Mouse (Mus musculus) limb, embryonic 11.5 days (tissue): Measurements from ENCODE around the gene Gm21970. TPM values are rescaled to one million over a fixed set of nuclear protein-coding genes. Genes with fewer than 3 reads are reported as not detected.

ENCODE experiments used
- ATAC-seq: fragments of 200-750 bp; cut with Nextera tagmentation; 2 replicates; pipeline ENCODE4 v1.8.0; 2017; ENCODE audit warnings: low read depth; ENCODE audit not compliant: insufficient number of reproducible peaks, low FRiP score, low TSS enrichment
- DNase-seq: peaks from one replicate; pipeline ENCODE4 v3.0.0-alpha.2; 2015; ENCODE audit warnings: low spot score
- H3K27ac ChIP-seq: fragments of 300-500 bp; sonication (generic); replicated peaks from 2 replicates; pipeline ENCODE4 v1.5.1; 2014; ENCODE audit warnings: low read depth, mild to moderate bottlenecking, low read length
- H3K27me3 ChIP-seq: fragments of 300-500 bp; sonication (generic); 2 replicates; pipeline ENCODE4 v1.6.1; 2014; ENCODE audit warnings: mild to moderate bottlenecking, low read length, mixed read lengths; ENCODE audit not compliant: control insufficient read depth, insufficient read depth
- H3K36me3 ChIP-seq: fragments of 300-500 bp; sonication (generic); 2 replicates; pipeline ENCODE4 v1.6.1; 2014; ENCODE audit warnings: mild to moderate bottlenecking, low read length, moderate library complexity, mixed read lengths; ENCODE audit not compliant: control insufficient read depth, insufficient read depth
- H3K4me1 ChIP-seq: fragments of 300-500 bp; sonication (generic); 2 replicates; pipeline ENCODE4 v1.6.1; 2014; ENCODE audit warnings: low read length, mixed read lengths; ENCODE audit not compliant: control insufficient read depth, insufficient read depth
- H3K4me2 ChIP-seq: fragments of 300-500 bp; sonication (generic); 2 replicates; pipeline ENCODE4 v1.6.1; 2014; ENCODE audit warnings: low read depth, mild to moderate bottlenecking, moderate library complexity; ENCODE audit not compliant: severe bottlenecking
- H3K4me3 ChIP-seq: fragments of 300-500 bp; sonication (generic); 2 replicates; pipeline ENCODE4 v1.5.1; 2014; ENCODE audit warnings: low read depth, low read length
- H3K9ac ChIP-seq: fragments of 300-500 bp; sonication (generic); 2 replicates; pipeline ENCODE4 v1.6.1; 2014; ENCODE audit warnings: mild to moderate bottlenecking, low read length
- H3K9me3 ChIP-seq: fragments of 300-500 bp; sonication (generic); 2 replicates; pipeline ENCODE4 v1.6.1; 2016; ENCODE audit warnings: low read length; ENCODE audit not compliant: control insufficient read depth
- WGBS: fragments of 180-500 bp; shearing (Covaris S2); extraction: QIAGEN DNeasy Blood & Tissue Kit; methylation state at CpG from one replicate; pipeline ENCODE4 v1.1.7; 2014; 5-methylcytosine and 5-hydroxymethylcytosine counted together
- polyA plus RNA-seq: library from polyadenylated mRNA; unstranded; fragments of >200 nt; fragmentation: Nextera tagmentation; extraction: Ambion mirVana; gene quantifications from 2 replicates; pipeline ENCODE4 v1.2.1, GENCODE M21; 2014

The Gm21970 gene
- not detected in 2 replicates for polyA plus RNA-seq

GRCm38 (mm10) chr16:91391421-91391820 is at the start of gene Gm21970:
TSS of gene Gm21970 (plus strand) at chr16:91391721.
- no peak within 1 kb of the TSS for H3K9ac ChIP-seq
- peaks cover 24% of the 10 kb centered on the region; the same call in 1 of the 2 replicates for H3K36me3 ChIP-seq
- no peaks in the 10 kb centered on the region for H3K4me1 ChIP-seq
- H3K4me3 ChIP-seq: no peak within 1 kb of the TSS
- no peak within 1 kb of the TSS for H3K4me2 ChIP-seq
- H3K9me3 ChIP-seq: no peaks in the 10 kb centered on the region
- 85% methylated on average over 5 of the region's 5 CpGs for WGBS
- H3K27me3 ChIP-seq: no peaks in the 10 kb centered on the region
- no peak within 1 kb of the TSS for H3K27ac ChIP-seq
- DNase-seq (no peak), ATAC-seq (no peak)

- Histone ChIP-seq H3K9ac (no peak overlapping the region), H3K4me2 (no peak overlapping the region), H3K36me3 (no peaks in the 10 kb centered on the region), H3K9me3 (no peaks in the 10 kb centered on the region), H3K27ac (no peak overlapping the region), H3K27me3 (no peaks in the 10 kb centered on the region), H3K4me1 (0 out of 2 replicates have a peak, but pooled peaks cover 3% of the 10 kb centered on the region), H3K4me3 (no peak overlapping the region)
- WGBS: 76% methylated on average over 9 of the region's 9 CpGs
- DNase-seq (no peak), ATAC-seq (no peak)
Observed at GRCm38 (mm10) chr16:91346491-91346890, 45.0 kb upstream of the Gm21970 start.

- H3K4me1 ChIP-seq: 0 out of 2 replicates have a peak, but pooled peaks cover 3% of the 10 kb centered on the region
- ATAC-seq (no peak), DNase-seq (no peak)
- WGBS: 73% methylated on average over 20 of the region's 20 CpGs
- H3K36me3 ChIP-seq: no peaks in the 10 kb centered on the region
- H3K4me2 ChIP-seq: no peak overlapping the region
- H3K9me3 ChIP-seq: no peaks in the 10 kb centered on the region
- no peak overlapping the region for H3K4me3 ChIP-seq
- no peak overlapping the region for H3K27ac ChIP-seq
- H3K27me3 ChIP-seq: no peaks in the 10 kb centered on the region
- H3K9ac ChIP-seq: no peak overlapping the region
Observed at GRCm38 (mm10) chr16:91347491-91348263, 43.8 kb upstream of the Gm21970 start.

GRCm38 (mm10) chr16:91348264-91348565 is 43.3 kb upstream of the Gm21970 start:
- WGBS: 84% methylated on average over 14 of the region's 14 CpGs
- Histone ChIP-seq H3K4me1 (0 out of 2 replicates have a peak, but pooled peaks cover 3% of the 10 kb centered on the region), H3K4me2 (no peak overlapping the region), H3K27me3 (no peaks in the 10 kb centered on the region), H3K4me3 (no peak overlapping the region), H3K9ac (no peak overlapping the region), H3K9me3 (no peaks in the 10 kb centered on the region), H3K27ac (no peak overlapping the region), H3K36me3 (no peaks in the 10 kb centered on the region)
- no peak for ATAC-seq
- DNase-seq: no peak

- H3K4me1 ChIP-seq: 0 out of 2 replicates have a peak, but pooled peaks cover 3% of the 10 kb centered on the region
- ATAC-seq: no peak
- H3K27ac ChIP-seq: no peak overlapping the region
- no peaks in the 10 kb centered on the region for H3K27me3 ChIP-seq
- no peak overlapping the region for H3K9ac ChIP-seq
- no peak for DNase-seq
- WGBS: 75% methylated on average over 28 of the region's 28 CpGs
- H3K9me3 ChIP-seq: no peaks in the 10 kb centered on the region
- no peaks in the 10 kb centered on the region for H3K36me3 ChIP-seq
- H3K4me3 ChIP-seq: no peak overlapping the region
- no peak overlapping the region for H3K4me2 ChIP-seq
Observed at GRCm38 (mm10) chr16:91348588-91349330, 42.8 kb upstream of the Gm21970 start.

- no peaks in the 10 kb centered on the region for H3K4me1 ChIP-seq
- no peak overlapping the region for H3K4me3 ChIP-seq
- no peak overlapping the region for H3K4me2 ChIP-seq
- no peak overlapping the region for H3K27ac ChIP-seq
- no peak overlapping the region for H3K9ac ChIP-seq
- no peaks in the 10 kb centered on the region for H3K27me3 ChIP-seq
- DNase-seq (peak; percentile 86), ATAC-seq (no peak)
- H3K36me3 ChIP-seq: no peaks in the 10 kb centered on the region
- WGBS: 13% methylated on average over 7 of the region's 7 CpGs
- no peaks in the 10 kb centered on the region for H3K9me3 ChIP-seq
Observed at GRCm38 (mm10) chr16:91352084-91352562, 39.4 kb upstream of the Gm21970 start.

GRCm38 (mm10) chr16:91352749-91353148 is 38.8 kb upstream of the Gm21970 start:
- Histone ChIP-seq H3K9ac (no peak overlapping the region), H3K9me3 (no peaks in the 10 kb centered on the region), H3K4me1 (no peaks in the 10 kb centered on the region), H3K36me3 (no peaks in the 10 kb centered on the region), H3K4me3 (no peak overlapping the region), H3K27ac (no peak overlapping the region), H3K27me3 (no peaks in the 10 kb centered on the region), H3K4me2 (no peak overlapping the region)
- ATAC-seq (no peak), DNase-seq (no peak)
- 64% methylated on average over 7 of the region's 7 CpGs for WGBS

GRCm38 (mm10) chr16:91353177-91353576 is 38.3 kb upstream of the Gm21970 start:
- no peak for ATAC-seq
- DNase-seq: no peak
- Histone ChIP-seq H3K27ac (no peak overlapping the region), H3K4me1 (no peaks in the 10 kb centered on the region), H3K27me3 (no peaks in the 10 kb centered on the region), H3K4me2 (no peak overlapping the region), H3K4me3 (no peak overlapping the region), H3K36me3 (no peaks in the 10 kb centered on the region), H3K9ac (no peak overlapping the region), H3K9me3 (no peaks in the 10 kb centered on the region)
- 82% methylated on average over 6 of the region's 6 CpGs for WGBS
